ENCODE assay signal across 7 mouse cellular contexts in the genomic region with DNA sequence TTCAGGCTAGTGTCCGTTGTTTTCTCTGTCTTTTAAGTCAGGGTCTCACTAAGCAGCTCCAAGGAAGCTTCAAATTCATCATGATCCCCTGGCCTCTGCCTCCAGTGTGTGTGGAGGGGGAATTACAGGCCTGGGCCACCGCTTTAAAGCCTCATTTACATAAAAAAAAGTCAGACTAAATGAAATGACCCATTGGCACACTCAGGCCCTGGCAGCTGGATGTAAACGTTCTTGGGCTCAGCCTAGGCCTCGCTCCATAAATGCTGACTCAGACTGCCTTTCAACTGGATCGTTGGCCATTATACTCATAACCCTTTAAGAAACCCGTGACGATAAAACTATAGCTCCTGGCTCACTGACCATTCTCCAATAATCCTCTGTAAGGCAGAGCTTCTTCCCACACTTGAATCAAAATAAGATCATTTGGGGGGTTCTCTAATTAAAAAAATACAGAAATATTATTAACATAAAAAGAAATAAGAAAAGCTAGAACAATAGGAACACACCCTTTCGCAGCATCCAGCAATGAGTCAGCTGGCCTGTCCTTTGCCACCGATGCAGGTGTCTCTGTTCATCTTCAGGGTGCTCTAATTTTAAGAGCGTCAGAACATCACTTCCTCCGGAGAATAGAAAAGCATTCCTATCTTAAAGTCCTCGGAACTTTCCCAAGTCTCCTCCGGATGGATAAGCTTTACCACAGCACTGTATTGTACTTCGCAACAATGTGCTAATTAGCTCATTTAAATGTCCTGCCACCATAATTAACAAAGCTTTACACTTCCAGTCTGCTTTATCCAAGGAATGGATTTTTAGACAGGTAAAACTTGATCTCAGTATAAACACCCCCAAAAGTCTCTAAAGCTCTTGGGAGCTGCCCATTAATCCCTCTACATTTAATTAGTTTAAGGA. TPM values are rescaled to one million over a fixed set of nuclear protein-coding genes. Genes with fewer than 3 reads are reported as not detected.
DNase-seq lines count a peak whose midpoint lies in the region; ATAC-seq and TF ChIP-seq lines count a peak whose summit lies in the region.

No protein-coding gene starts in this region.

- no peak overlapping the region for H3K9ac ChIP-seq in embryonic facial prominence, embryonic 13.5 days
- H3K9ac ChIP-seq in intestine, postnatal 0 days (ENCODE audit: low read depth, low read length) = peak overlapping the region; percentile 97
- no peak overlapping the region for H3K9ac ChIP-seq in midbrain, embryonic 16.5 days (ENCODE audit: low read depth, low read length)

- H3K36me3 ChIP-seq in embryonic facial prominence, embryonic 13.5 days = peaks cover 13% of the 10 kb centered on the region
- H3K36me3 ChIP-seq in intestine, postnatal 0 days (ENCODE audit: control insufficient read depth, insufficient read depth) = peaks cover 24% of the 10 kb centered on the region
- H3K36me3 ChIP-seq in midbrain, embryonic 16.5 days (ENCODE audit: control insufficient read depth, insufficient read depth, low read length) = no peaks in the 10 kb centered on the region

- peaks cover 8% of the 10 kb centered on the region; the same call in 1 of the 2 replicates for H3K4me1 ChIP-seq in embryonic facial prominence, embryonic 13.5 days
- H3K4me1 ChIP-seq in intestine, postnatal 0 days (replicated peaks; ENCODE audit: control insufficient read depth, insufficient read depth, low read length) = peaks cover 6% of the 10 kb centered on the region; the same call in 1 of the 2 replicates
- peaks cover 5% of the 10 kb centered on the region; the same call in 1 of the 2 replicates for H3K4me1 ChIP-seq in midbrain, embryonic 16.5 days (ENCODE audit: control insufficient read depth, insufficient read depth, low read length)

- TF ChIP-seq CTCF in intestine, postnatal 0 days (IDR thresholded peaks at IDR 0.05; ENCODE audit: low read depth) = no peak

- peak; percentile 7 for DNase-seq in thymus, postnatal 0 days (ENCODE audit: low spot score)
- DNase-seq in thymus, adult 18-20 months = no peak
- DNase-seq in cerebellum, adult 9-11 months = no peak
- DNase-seq in left cerebral cortex, adult 11 months (ENCODE audit: low spot score) = no peak

- H3K4me3 ChIP-seq in embryonic facial prominence, embryonic 13.5 days = peak overlapping the region; percentile 85
- H3K4me3 ChIP-seq in intestine, postnatal 0 days (ENCODE audit: low read depth, low read length) = peak overlapping the region; percentile 80
- peak overlapping the region; percentile 87 for H3K4me3 ChIP-seq in midbrain, embryonic 16.5 days (ENCODE audit: low read depth, low read length)

- no peak overlapping the region for H3K27ac ChIP-seq in embryonic facial prominence, embryonic 13.5 days
- peak overlapping the region; percentile 100 for H3K27ac ChIP-seq in intestine, postnatal 0 days (ENCODE audit: low read depth, low read length)
- no peak overlapping the region for H3K27ac ChIP-seq in midbrain, embryonic 16.5 days (ENCODE audit: low read length)

- H3K9me3 ChIP-seq in embryonic facial prominence, embryonic 13.5 days = no peaks in the 10 kb centered on the region
- peaks cover 10% of the 10 kb centered on the region for H3K9me3 ChIP-seq in intestine, postnatal 0 days (ENCODE audit: control insufficient read depth)
- H3K9me3 ChIP-seq in midbrain, embryonic 16.5 days (replicated peaks; ENCODE audit: control insufficient read depth, low read length, poor library complexity, severe bottlenecking) = 0 out of 2 replicates have a peak, but pooled peaks cover 3% of the 10 kb centered on the region

- ATAC-seq in embryonic facial prominence, embryonic 13.5 days (ENCODE audit: insufficient number of reproducible peaks, insufficient read depth, low FRiP score, low TSS enrichment, low read depth) = no peak
- no peak for ATAC-seq in intestine, postnatal 0 days
- peak; percentile 40; the same call in 1 of the 2 replicates for ATAC-seq in midbrain, embryonic 16.5 days

- H3K4me2 ChIP-seq in embryonic facial prominence, embryonic 13.5 days = peak overlapping the region; percentile 74
- peak overlapping the region; percentile 64 for H3K4me2 ChIP-seq in intestine, postnatal 0 days (replicated peaks; ENCODE audit: low read depth)
- peak overlapping the region; percentile 94 for H3K4me2 ChIP-seq in midbrain, embryonic 16.5 days (ENCODE audit: low read length)

- H3K27me3 ChIP-seq in embryonic facial prominence, embryonic 13.5 days = no peaks in the 10 kb centered on the region
- no peaks in the 10 kb centered on the region for H3K27me3 ChIP-seq in intestine, postnatal 0 days (replicated peaks; ENCODE audit: control insufficient read depth, insufficient read depth, low read length)
- no peaks in the 10 kb centered on the region for H3K27me3 ChIP-seq in midbrain, embryonic 16.5 days (ENCODE audit: control insufficient read depth, insufficient read depth, low read depth, low read length)

- WGBS in embryonic facial prominence, embryonic 13.5 days = 32% methylated on average over 14 of the region's 14 CpGs
- 16% methylated on average over 14 of the region's 14 CpGs for WGBS in intestine, postnatal 0 days
- 11% methylated on average over 14 of the region's 14 CpGs for WGBS in midbrain, embryonic 16.5 days

RNA-seq across cellular contexts. Expression of gene Acadl, which starts 1.1 kb away (rescaled TPM):
- polyA plus RNA-seq in thymus, postnatal 0 days (2015; fragmentation: Nextera tagmentation; extraction: Ambion mirVana) = 77.5 and 89.0 TPM in 2 replicates
- polyA plus RNA-seq in embryonic facial prominence, embryonic 13.5 days (2015; fragmentation: Nextera tagmentation; extraction: Ambion mirVana) = 53.5 and 65.6 TPM in 2 replicates
- 610 and 613 TPM in 2 replicates for polyA plus RNA-seq in intestine, postnatal 0 days (2015; fragmentation: Nextera tagmentation; extraction: Ambion mirVana)
- 36.3 and 42.7 TPM in 2 replicates for polyA plus RNA-seq in midbrain, embryonic 16.5 days (2015; fragmentation: Nextera tagmentation; extraction: Ambion mirVana)

RNA-seq across cellular contexts. Expression of gene Kansl1l, which starts 44.7 kb away (rescaled TPM):
- polyA plus RNA-seq in thymus, postnatal 0 days (2015; fragmentation: Nextera tagmentation; extraction: Ambion mirVana) = 21.3 and 25.3 TPM in 2 replicates
- polyA plus RNA-seq in embryonic facial prominence, embryonic 13.5 days (2015; fragmentation: Nextera tagmentation; extraction: Ambion mirVana) = 21.7 and 23.1 TPM in 2 replicates
- 7.2 TPM in 2 replicates for polyA plus RNA-seq in intestine, postnatal 0 days (2015; fragmentation: Nextera tagmentation; extraction: Ambion mirVana)
- polyA plus RNA-seq in midbrain, embryonic 16.5 days (2015; fragmentation: Nextera tagmentation; extraction: Ambion mirVana) = 9.4 and 10.7 TPM in 2 replicates
